Mouse (Mus musculus): ENCODE data around the gene Fgfr2. TPM values are rescaled to one million over a fixed set of nuclear protein-coding genes. Genes with fewer than 3 reads are reported as not detected.

The Fgfr2 gene
- polyA plus RNA-seq, 1 experiment, result 0.17 TPM

DNA sequence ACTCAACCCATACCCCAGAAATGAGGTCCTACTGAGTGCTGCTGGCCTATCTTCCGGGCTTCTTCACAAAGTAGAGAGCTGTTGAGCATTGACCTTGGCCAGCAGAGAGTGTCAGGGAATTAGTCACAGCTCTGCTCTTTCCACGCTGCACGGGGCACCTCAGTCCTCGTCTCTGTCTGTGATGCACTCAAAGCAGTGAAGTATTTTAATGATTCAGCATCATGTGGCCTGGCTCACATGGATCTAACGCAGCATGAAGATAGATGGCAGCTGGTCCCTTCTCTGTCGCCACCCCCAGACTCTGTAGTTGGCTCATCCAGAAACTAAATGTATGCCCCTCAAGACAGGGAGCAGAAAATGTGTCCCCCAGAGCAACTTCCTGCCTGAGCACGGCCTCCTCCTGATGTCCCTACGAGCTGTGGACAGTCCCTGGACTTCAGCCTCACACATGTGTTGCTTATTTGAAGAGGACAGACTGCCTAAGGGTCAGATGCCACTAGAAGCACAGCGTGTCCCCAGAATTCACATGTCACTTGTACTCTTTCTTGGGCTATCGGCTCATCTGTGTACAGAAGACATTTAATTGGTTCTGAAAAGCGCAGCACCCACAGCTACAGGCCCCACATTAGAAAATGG, 697.7 kb downstream of the Fgfr2 start:
- Histone ChIP-seq H3K27me3 (ENCODE audit: control insufficient read depth, insufficient read depth, insufficient read length) (no peaks in the 10 kb centered on the region), H3ac (ENCODE audit: control insufficient read depth, insufficient read length) (no peak overlapping the region), H3K79me2 (ENCODE audit: control insufficient read depth, insufficient read depth) (no peaks in the 10 kb centered on the region), H3K4me2 (ENCODE audit: low read depth) (no peak overlapping the region), H3K36me3 (ENCODE audit: control insufficient read depth, insufficient read depth) (no peaks in the 10 kb centered on the region), H3K4me3 (no peak overlapping the region)
- peak; percentile 30 for TF ChIP-seq USF1 (IDR thresholded peaks at IDR 0.05; ENCODE audit: low read depth)
- no peak for TF ChIP-seq TCF3 (IDR thresholded peaks at IDR 0.05; ENCODE audit: insufficient read length, low read depth)
- TF ChIP-seq MYOD1 (IDR thresholded peaks at IDR 0.05; ENCODE audit: control insufficient read depth in 1 of 3, insufficient read length in 2 of 3, low read depth in 2 of 3), result peak in 1 of 3 experiments; percentile 61

DNA sequence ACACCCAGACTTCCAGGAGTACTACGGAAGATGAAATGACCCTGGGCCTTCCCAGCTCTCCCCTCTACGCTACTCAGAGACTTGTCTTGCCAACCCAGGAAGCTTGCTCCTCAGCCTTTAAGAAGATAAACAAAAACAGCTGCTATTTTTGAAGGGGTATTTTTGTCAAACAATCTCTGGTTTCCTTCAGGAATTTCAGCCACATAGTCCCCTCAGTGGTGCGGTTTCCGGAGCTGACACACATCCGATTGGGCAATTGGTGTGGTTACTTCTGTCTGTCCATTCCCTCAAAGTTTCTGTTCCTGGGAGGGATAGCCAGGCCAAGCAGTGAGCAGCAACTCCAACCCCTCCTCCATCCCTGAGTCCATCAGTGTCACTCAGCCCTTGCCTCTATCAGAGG, 699.6 kb downstream of the Fgfr2 start:
- Histone ChIP-seq H3ac (ENCODE audit: control insufficient read depth, insufficient read length) (no peak overlapping the region), H3K27me3 (ENCODE audit: control insufficient read depth, insufficient read depth, insufficient read length) (no peaks in the 10 kb centered on the region), H3K36me3 (ENCODE audit: control insufficient read depth, insufficient read depth) (no peaks in the 10 kb centered on the region), H3K4me2 (ENCODE audit: low read depth) (peak overlapping the region; percentile 48), H3K4me3 (no peak overlapping the region), H3K79me2 (ENCODE audit: control insufficient read depth, insufficient read depth) (no peaks in the 10 kb centered on the region)
- TF ChIP-seq TCF12 (IDR thresholded peaks at IDR 0.05; ENCODE audit: insufficient read depth, poor library complexity, severe bottlenecking), result peak; percentile 47
- no peak for TF ChIP-seq POLR2A (IDR thresholded peaks at IDR 0.05; ENCODE audit: insufficient read length, low read depth)
- TF ChIP-seq POLR2AphosphoS2 (IDR thresholded peaks at IDR 0.05; ENCODE audit: insufficient read length, low read depth), result no peak
- TF ChIP-seq MYOG (IDR thresholded peaks at IDR 0.05; ENCODE audit: control insufficient read depth in 1 of 3, insufficient read depth in 1 of 3, insufficient read length in 2 of 3, low read depth in 2 of 3), result peak in 1 of 3 experiments; percentile 53
- TF ChIP-seq USF1 (IDR thresholded peaks at IDR 0.05; ENCODE audit: low read depth), result no peak
- TF ChIP-seq MYOD1 (IDR thresholded peaks at IDR 0.05; ENCODE audit: control insufficient read depth in 1 of 3, insufficient read length in 2 of 3, low read depth in 2 of 3), result peak; percentile 16 to 65 (median 37)
- peak; percentile 6 for TF ChIP-seq TCF3 (IDR thresholded peaks at IDR 0.05; ENCODE audit: insufficient read length, low read depth)
- no peak for TF ChIP-seq MAX (IDR thresholded peaks at IDR 0.05; ENCODE audit: low read depth)
- TF ChIP-seq SRF (IDR thresholded peaks at IDR 0.05; ENCODE audit: control insufficient read depth, insufficient read length, low read depth), result no peak
- TF ChIP-seq E2F4 (IDR thresholded peaks at IDR 0.05; ENCODE audit: insufficient read depth), result no peak
- no peak for TF ChIP-seq REST (IDR thresholded peaks at IDR 0.05; ENCODE audit: insufficient read depth, insufficient read length)
- TF ChIP-seq CEBPB (IDR thresholded peaks at IDR 0.05; ENCODE audit: insufficient read depth, poor library complexity, severe bottlenecking), result peak; percentile 99

DNA sequence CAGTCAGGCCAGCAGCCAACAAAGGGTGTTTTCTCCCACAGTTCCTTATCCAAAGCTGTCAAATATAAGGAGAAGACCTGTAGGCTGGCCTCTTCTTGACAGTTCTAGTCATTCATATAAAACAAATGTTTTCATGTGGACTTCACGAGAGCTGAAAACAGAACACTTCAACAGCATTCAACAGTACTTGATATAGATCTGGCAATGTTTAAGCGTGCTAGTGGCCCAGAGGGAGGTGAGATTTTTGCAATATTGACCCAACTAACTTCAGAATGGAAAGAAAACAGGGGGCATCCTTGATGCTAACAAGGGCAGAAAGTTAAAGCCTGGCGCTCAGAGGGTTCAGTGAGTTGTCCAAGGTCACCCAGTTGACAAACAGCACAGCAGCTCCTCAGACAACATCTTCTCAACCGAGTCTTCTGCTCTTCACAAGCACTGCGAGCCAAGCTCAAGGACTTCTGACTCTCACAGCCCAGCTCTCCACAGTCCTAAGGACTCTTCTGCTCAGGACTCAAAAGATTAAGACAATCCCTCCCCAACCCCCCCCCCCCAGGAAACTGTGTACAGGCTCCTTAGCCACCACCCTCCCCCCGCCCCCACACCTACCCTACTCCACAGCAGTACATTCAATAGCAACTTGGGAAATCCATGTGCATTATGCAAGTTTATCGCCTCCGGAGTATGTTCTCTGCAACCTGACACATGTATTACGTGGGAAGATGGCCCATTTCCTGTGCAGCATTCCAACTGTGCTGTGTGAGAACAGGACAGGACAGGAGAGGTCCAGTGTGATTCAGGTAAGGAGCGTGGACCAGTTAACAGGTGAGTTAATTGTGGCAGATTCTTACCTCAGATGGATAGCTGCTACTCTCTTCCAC, 703.5 kb downstream of the Fgfr2 start:
- no peak overlapping the region for H3K4me2 ChIP-seq (ENCODE audit: low read depth)
- TF ChIP-seq E2F4 (IDR thresholded peaks at IDR 0.05; ENCODE audit: insufficient read depth) (no peak), MAX (IDR thresholded peaks at IDR 0.05; ENCODE audit: low read depth) (no peak), USF1 (IDR thresholded peaks at IDR 0.05; ENCODE audit: low read depth) (no peak), MYOD1 (IDR thresholded peaks at IDR 0.05; ENCODE audit: control insufficient read depth in 1 of 3, insufficient read length in 2 of 3, low read depth in 2 of 3) (no peak), POLR2AphosphoS2 (IDR thresholded peaks at IDR 0.05; ENCODE audit: insufficient read length, low read depth) (no peak), REST (IDR thresholded peaks at IDR 0.05; ENCODE audit: insufficient read depth, insufficient read length) (no peak), POLR2A (IDR thresholded peaks at IDR 0.05; ENCODE audit: insufficient read length, low read depth) (no peak)
- H3K27me3 ChIP-seq (ENCODE audit: control insufficient read depth, insufficient read depth, insufficient read length), result no peaks in the 10 kb centered on the region
- no peaks in the 10 kb centered on the region for H3K36me3 ChIP-seq (ENCODE audit: control insufficient read depth, insufficient read depth)
- no peaks in the 10 kb centered on the region for H3K79me2 ChIP-seq (ENCODE audit: control insufficient read depth, insufficient read depth)
- no peak overlapping the region for H3ac ChIP-seq (ENCODE audit: control insufficient read depth, insufficient read length)
- no peak overlapping the region for H3K4me3 ChIP-seq

DNA sequence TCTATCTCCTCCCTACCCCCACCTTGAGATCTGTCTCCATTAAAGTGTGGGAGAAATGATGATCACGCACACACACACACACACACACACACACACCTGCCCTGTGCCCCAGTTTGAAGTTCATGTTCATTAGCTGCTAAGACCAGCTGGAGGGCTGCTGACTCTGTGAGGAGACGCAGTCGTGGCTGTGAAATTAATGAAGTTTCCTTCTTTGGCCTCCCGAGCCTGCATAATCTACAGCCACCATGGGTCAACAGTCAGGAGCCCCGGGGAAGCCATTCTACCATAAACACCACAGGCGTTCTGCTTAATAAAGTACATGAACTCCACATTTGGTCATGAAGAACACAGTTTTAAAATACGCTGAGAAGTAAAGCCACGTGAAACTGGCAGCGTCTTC, 706.3 kb downstream of the Fgfr2 start:
- no peak for TF ChIP-seq CEBPB (IDR thresholded peaks at IDR 0.05; ENCODE audit: insufficient read depth, poor library complexity, severe bottlenecking)
- no peak for TF ChIP-seq TCF3 (IDR thresholded peaks at IDR 0.05; ENCODE audit: insufficient read length, low read depth)
- TF ChIP-seq E2F4 (IDR thresholded peaks at IDR 0.05; ENCODE audit: insufficient read depth), result no peak
- no peak for TF ChIP-seq MYOG (IDR thresholded peaks at IDR 0.05; ENCODE audit: control insufficient read depth in 1 of 3, insufficient read depth in 1 of 3, insufficient read length in 2 of 3, low read depth in 2 of 3)
- TF ChIP-seq POLR2AphosphoS2 (IDR thresholded peaks at IDR 0.05; ENCODE audit: insufficient read length, low read depth), result no peak
- TF ChIP-seq MYOD1 (IDR thresholded peaks at IDR 0.05; ENCODE audit: control insufficient read depth in 1 of 3, insufficient read length in 2 of 3, low read depth in 2 of 3), result no peak
- no peak for TF ChIP-seq POLR2A (IDR thresholded peaks at IDR 0.05; ENCODE audit: insufficient read length, low read depth)
- TF ChIP-seq USF1 (IDR thresholded peaks at IDR 0.05; ENCODE audit: low read depth), result no peak
- TF ChIP-seq TCF12 (IDR thresholded peaks at IDR 0.05; ENCODE audit: insufficient read depth, poor library complexity, severe bottlenecking), result no peak
- TF ChIP-seq MAX (IDR thresholded peaks at IDR 0.05; ENCODE audit: low read depth), result no peak
- TF ChIP-seq REST (IDR thresholded peaks at IDR 0.05; ENCODE audit: insufficient read depth, insufficient read length), result no peak
- TF ChIP-seq SRF (IDR thresholded peaks at IDR 0.05; ENCODE audit: control insufficient read depth, insufficient read length, low read depth), result no peak
- H3K4me2 ChIP-seq (ENCODE audit: low read depth), result no peak overlapping the region
- no peaks in the 10 kb centered on the region for H3K36me3 ChIP-seq (ENCODE audit: control insufficient read depth, insufficient read depth)
- no peaks in the 10 kb centered on the region for H3K79me2 ChIP-seq (ENCODE audit: control insufficient read depth, insufficient read depth)
- no peak overlapping the region for H3K4me3 ChIP-seq
- no peaks in the 10 kb centered on the region for H3K27me3 ChIP-seq (ENCODE audit: control insufficient read depth, insufficient read depth, insufficient read length)
- no peak overlapping the region for H3ac ChIP-seq (ENCODE audit: control insufficient read depth, insufficient read length)
